Mouse (Mus musculus) small intestine, adult 2 months (tissue): ENCODE measurements around the gene 4632433K11Rik. TPM values are rescaled to one million over a fixed set of nuclear protein-coding genes. Genes with fewer than 3 reads are reported as not detected.

ENCODE experiments used
- H3K27ac ChIP-seq: fragments of 200-500 bp; 2 replicates; pipeline ENCODE4 v1.5.1; 2012; ENCODE audit warnings: low read depth, low read length, control low read depth, inconsistent platforms; ENCODE audit not compliant: insufficient read depth
- H3K27me3 ChIP-seq: fragments of 200-500 bp; 2 replicates; pipeline ENCODE4 v1.6.1; 2012; ENCODE audit warnings: mild to moderate bottlenecking, moderate library complexity, low read length, inconsistent platforms; ENCODE audit not compliant: control insufficient read depth, insufficient read depth
- H3K36me3 ChIP-seq: fragments of 200-500 bp; 2 replicates; pipeline ENCODE4 v1.6.1; 2012; ENCODE audit warnings: mild to moderate bottlenecking, low read length, control low read depth, inconsistent platforms; ENCODE audit not compliant: control insufficient read depth, insufficient read depth
- H3K4me1 ChIP-seq: fragments of 200-500 bp; 2 replicates; pipeline ENCODE4 v1.6.1; 2012; ENCODE audit warnings: low read length, inconsistent platforms, mixed read lengths; ENCODE audit not compliant: control insufficient read depth, insufficient read depth, insufficient read length
- H3K4me3 ChIP-seq: fragments of 200-500 bp; 2 replicates; pipeline ENCODE4 v1.5.1; 2012; ENCODE audit warnings: low read depth, mild to moderate bottlenecking, control low read depth, inconsistent platforms, low read length, moderate library complexity
- CTCF ChIP-seq: fragments of 200-500 bp; IDR thresholded peaks from 2 replicates; pipeline ENCODE4 v1.5.1; 2012; ENCODE audit warnings: low read depth, mild to moderate bottlenecking, control low read depth, inconsistent platforms, low read length, moderate library complexity, mixed read lengths; ENCODE audit not compliant: insufficient replicate concordance, insufficient read length; ENCODE audit errors: extremely low read depth
- POLR2A ChIP-seq: fragments of 200-500 bp; IDR thresholded peaks from 2 replicates; pipeline ENCODE4 v1.6.1; 2012; ENCODE audit warnings: low read depth, mild to moderate bottlenecking, control low read depth, inconsistent platforms, low read length, moderate library complexity
- WGBS: fragments of 180-500 bp; shearing (Covaris S2); methylation state at CpG from one replicate; pipeline ENCODE4 v1.1.7; 2018; 5-methylcytosine and 5-hydroxymethylcytosine counted together
- polyA plus RNA-seq: library from polyadenylated mRNA; depleted of rRNA; stranded (reverse); fragments of >200 nt; gene quantifications from 2 replicates; pipeline ENCODE4 v1.2.3, GENCODE M21; 2012

The 4632433K11Rik gene
- polyA plus RNA-seq, 1 experiment: not detected

- H3K4me3 ChIP-seq: no peak overlapping the region
These were observed 3.1 kb downstream of the 4632433K11Rik start for GRCm38 (mm10) chr7:5037026-5037425.

DNA sequence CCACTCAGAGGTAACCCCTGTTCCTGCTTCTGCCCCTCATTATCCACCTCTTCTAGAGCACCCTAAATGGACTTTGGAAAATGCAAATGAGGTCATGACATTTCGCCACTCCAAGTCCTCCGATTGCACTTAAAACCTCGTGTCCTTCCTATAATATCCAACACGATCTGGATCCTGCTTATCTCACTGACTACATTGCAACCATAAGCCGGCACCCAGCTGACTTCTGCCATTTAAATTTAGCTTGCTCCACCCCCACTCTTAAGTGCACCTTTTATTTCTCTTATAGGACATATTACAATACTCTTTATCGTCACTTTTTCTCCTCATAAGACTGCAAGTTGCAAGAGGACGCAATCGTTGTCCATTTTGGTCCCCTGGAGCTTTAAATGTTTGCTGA, 3.5 kb downstream of the 4632433K11Rik start:
- WGBS: 61% methylated on average over 8 of the region's 8 CpGs
- H3K27ac ChIP-seq: no peak overlapping the region
- H3K36me3 ChIP-seq: peaks cover 13% of the 10 kb centered on the region
- TF ChIP-seq CTCF (no peak), POLR2A (no peak)
- peaks cover 2% of the 10 kb centered on the region; the same call in 1 of the 2 replicates for H3K4me1 ChIP-seq
- H3K27me3 ChIP-seq: no peaks in the 10 kb centered on the region
- no peak overlapping the region for H3K4me3 ChIP-seq

More at GRCm38 (mm10) chr7:5037026-5037425, 3.1 kb downstream of the 4632433K11Rik start:
- Histone ChIP-seq H3K27ac (no peak overlapping the region), H3K4me1 (peaks cover 2% of the 10 kb centered on the region; the same call in 1 of the 2 replicates), H3K27me3 (no peaks in the 10 kb centered on the region), H3K36me3 (peaks cover 17% of the 10 kb centered on the region)
- WGBS: 92% methylated on average over 7 of the region's 7 CpGs
- no peak for TF ChIP-seq POLR2A
- TF ChIP-seq CTCF: no peak

DNA sequence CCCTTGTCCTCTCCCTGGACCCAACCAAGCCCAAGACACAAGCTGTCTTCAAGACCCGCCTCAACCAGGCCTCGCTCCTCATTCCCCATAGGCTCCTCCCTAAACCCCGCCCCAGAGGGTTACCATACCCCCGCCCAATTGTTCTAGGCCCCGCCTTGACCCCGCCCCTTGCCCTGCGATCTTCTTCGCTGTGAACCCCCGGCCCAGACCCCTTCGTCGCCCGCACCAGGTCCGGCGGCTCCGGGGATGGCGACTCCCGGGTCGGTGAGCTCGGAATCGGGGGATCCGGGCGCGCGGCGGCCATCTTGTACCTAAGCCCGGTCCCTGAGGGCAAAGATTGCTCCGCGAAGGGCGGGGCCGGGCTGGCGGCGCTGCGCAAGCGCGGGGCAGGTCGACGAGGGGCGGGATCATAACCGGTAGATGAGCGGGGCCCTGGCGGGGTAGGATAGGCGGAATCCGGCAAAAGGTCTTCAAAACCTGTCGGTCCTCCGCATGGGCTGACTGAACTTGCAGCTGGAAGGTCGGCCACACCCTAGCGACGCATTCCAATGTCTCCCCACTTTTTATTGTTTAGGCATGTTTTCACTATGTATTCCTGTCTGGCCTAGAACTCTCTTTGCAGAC, 4.3 kb downstream of the 4632433K11Rik start, which contains the start of gene Zfp784:
TSS of gene Zfp784 (minus strand) at position 338 of the 624 bp plus-strand sequence.
- peak within 1 kb of the TSS; percentile 88 for H3K27ac ChIP-seq
- peak; percentile 77 for TF ChIP-seq POLR2A
- no peak for TF ChIP-seq CTCF
- H3K4me1 ChIP-seq: peaks cover 2% of the 10 kb centered on the region; the same call in 1 of the 2 replicates
- peaks cover 6% of the 10 kb centered on the region for H3K36me3 ChIP-seq
- no peaks in the 10 kb centered on the region for H3K27me3 ChIP-seq
- WGBS: under 1% methylated on average over 48 of the region's 48 CpGs
- H3K4me3 ChIP-seq: peak within 1 kb of the TSS; percentile 92

GRCm38 (mm10) chr7:5038940-5039339, 5.0 kb downstream of the 4632433K11Rik start:
- H3K4me3 ChIP-seq: no peak overlapping the region; the same call in 1 of the 2 replicates
- peaks cover 6% of the 10 kb centered on the region for H3K36me3 ChIP-seq
- TF ChIP-seq CTCF (no peak), POLR2A (no peak)
- H3K27me3 ChIP-seq: no peaks in the 10 kb centered on the region
- WGBS: 14% methylated on average over 5 of the region's 5 CpGs
- H3K4me1 ChIP-seq: peaks cover 2% of the 10 kb centered on the region; the same call in 1 of the 2 replicates
- H3K27ac ChIP-seq: no peak overlapping the region; the same call in 1 of the 2 replicates

- 61% methylated on average over 2 of the region's 2 CpGs for WGBS
- Histone ChIP-seq H3K36me3 (no peaks in the 10 kb centered on the region), H3K4me1 (no peaks in the 10 kb centered on the region), H3K27ac (no peak overlapping the region), H3K4me3 (no peak overlapping the region), H3K27me3 (no peaks in the 10 kb centered on the region)
- TF ChIP-seq POLR2A (no peak), CTCF (no peak)
These were observed 11.1 kb downstream of the 4632433K11Rik start for GRCm38 (mm10) chr7:5044981-5045380.

DNA sequence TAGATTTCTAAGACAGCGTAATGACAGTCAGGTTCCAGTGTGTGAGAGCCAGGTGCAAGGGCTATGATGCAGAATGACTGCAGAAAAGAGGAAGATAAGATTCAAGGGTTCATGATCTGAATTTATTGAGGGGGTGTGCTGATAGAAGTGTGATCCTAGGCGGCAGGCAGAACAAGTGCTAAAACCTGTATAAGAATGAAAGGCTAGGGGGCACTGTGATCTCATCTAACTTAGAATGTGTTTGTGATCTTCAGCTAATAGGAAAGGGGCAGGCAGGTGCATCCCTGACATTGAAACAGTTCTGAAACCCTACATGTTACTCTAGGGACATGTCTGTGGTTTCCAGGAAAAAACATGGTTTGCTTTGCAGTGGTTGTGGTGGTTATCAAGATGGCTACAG, 12.2 kb downstream of the 4632433K11Rik start:
- no peak overlapping the region for H3K27ac ChIP-seq
- WGBS: 75% methylated on average over 2 of the region's 2 CpGs
- H3K36me3 ChIP-seq: no peaks in the 10 kb centered on the region
- H3K4me3 ChIP-seq: no peak overlapping the region
- no peak for TF ChIP-seq POLR2A
- no peak for TF ChIP-seq CTCF
- peaks cover 8% of the 10 kb centered on the region for H3K27me3 ChIP-seq
- no peaks in the 10 kb centered on the region for H3K4me1 ChIP-seq

DNA sequence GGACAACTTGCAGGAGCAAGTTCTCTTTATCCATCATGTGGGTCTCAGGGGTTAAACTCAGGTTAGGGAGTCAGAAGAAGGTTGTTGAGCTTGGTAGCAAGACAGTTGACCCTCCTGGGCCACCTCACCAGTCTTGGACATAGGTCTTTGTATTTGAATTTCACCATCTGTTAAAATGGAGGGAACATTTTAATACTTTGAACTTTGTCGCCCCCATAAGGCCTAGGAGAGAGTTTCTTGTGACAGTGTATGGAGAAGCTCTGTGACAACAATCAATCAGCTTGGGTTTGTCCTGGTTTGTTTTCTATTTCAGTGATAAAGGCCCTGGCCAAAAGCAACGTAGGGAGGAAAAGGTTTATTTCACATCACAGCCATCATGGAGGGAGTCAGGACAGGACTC, 13.4 kb downstream of the 4632433K11Rik start:
- WGBS: 9% methylated on average over 2 of the region's 2 CpGs
- TF ChIP-seq CTCF (no peak), POLR2A (no peak)
- Histone ChIP-seq H3K4me3 (no peak overlapping the region), H3K27ac (no peak overlapping the region), H3K36me3 (no peaks in the 10 kb centered on the region), H3K27me3 (peaks cover 20% of the 10 kb centered on the region), H3K4me1 (no peaks in the 10 kb centered on the region; the same call in 1 of the 2 replicates)
